Mouse (Mus musculus) frontal cortex, adult (tissue): ENCODE data around the gene D430041D05Rik.
"Not testable (repeated sequence)": the region's sequence is repeated elsewhere in the genome, so short reads cannot be mapped to it uniquely, and the experiment has no call there.

Experiments
- ATAC-seq: cut with Nextera tagmentation; 2 replicates; pipeline ENCODE4 v1.9.2; 2017; ENCODE audit warnings: mild to moderate bottlenecking, moderate library complexity, mixed read lengths; ENCODE audit not compliant: low TSS enrichment

The D430041D05Rik gene

DNA sequence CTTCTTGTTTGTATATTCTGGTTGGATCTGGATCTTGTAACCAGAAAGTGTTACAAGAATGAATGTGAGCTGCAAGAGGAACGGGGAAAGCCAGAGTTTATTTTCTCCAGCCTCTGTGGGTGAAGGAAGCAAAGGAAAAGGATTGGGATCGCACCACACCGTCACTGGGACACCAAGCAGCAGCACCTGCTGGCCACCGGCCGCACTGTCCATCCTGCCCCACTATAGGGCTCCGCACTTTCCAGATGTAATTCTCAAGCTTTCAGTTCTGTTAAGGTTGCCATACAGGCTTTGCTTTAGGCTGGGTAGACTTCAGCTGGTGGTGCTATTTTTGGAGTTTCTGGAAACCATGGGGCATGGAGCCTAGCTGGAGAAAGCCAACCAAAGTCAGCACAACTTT, 290.5 kb downstream of the D430041D05Rik start:
- ATAC-seq, result peak; percentile 10; the same call in 1 of the 2 replicates

DNA sequence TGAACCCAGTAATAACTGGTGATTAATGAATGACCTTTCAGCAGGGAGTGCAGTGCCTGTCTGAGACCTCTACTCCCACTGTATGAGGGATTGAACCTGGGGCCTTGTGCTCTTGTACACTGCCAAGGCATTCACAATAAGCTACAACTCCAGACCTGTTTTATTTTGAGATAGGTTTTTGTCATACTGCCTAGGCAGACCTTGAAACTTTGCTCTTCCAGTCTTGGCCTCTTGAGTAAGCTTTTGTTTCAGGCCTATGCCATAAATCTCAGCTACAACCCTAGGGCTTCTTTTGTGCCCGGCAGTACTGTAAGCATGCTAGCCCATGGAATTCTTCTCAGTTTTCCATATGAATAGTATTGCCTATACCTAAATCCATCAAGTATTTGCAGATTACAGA, 291.7 kb downstream of the D430041D05Rik start:
- ATAC-seq, result no peak

DNA sequence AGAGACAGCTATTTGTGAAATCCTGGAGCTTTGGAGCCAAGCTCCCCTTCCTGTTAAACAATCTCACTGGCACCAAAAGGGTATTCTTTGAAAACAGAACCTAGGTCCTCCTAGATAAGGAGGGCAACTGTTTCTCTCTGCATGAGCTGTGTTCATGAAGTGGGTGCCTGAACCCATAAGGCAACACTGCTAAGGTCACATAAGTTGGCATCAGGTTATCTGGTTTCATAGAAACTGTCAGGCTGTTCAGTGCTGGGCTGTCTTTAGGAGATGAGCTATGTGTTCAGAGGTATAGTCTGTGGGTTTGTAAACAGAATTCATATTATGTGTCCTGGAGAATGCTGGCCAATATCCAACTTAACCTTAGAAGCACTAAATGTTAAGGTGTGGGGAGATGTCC, 293.6 kb downstream of the D430041D05Rik start:
- ATAC-seq, result not testable (repeated sequence)

DNA sequence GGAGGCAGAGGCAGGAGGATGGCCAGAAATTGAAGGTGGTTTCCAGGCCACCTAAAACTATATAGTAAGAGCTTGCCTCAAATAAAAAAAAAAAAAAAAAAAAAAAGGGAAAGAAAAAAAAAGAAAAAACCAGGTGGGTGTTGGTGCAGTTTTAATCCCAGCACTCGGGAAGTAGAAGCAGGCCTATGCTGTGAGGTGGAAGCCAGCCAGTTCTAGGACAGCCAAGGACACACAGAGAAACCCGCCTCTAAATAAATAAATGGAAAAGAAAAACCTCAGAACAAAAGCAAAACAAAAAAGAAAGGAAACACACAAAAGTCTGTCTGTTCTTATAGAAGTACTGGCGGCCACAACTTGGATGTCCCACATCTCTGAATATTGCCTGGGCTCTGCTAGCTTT, 295.9 kb downstream of the D430041D05Rik start:
- no peak for ATAC-seq

DNA sequence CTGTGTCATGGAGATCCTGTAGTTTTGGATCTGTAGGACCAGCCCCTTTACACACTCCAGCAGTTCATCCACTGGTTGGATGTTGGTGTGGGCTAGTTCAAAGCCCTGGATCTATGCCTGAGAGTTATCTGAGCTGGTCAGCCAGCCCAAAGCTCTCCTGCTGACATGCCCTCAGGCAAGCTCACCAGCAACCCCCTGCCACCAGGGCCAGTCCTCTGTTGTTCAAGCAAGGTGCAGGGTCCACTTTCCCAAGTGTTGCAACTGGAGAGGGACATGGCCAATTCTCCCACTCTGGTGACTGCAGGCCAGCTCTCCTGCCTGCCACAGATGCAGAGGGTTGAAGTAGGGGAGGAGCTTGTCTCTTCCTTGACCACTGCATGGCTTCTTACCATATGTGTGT, 297.2 kb downstream of the D430041D05Rik start:
- not testable (repeated sequence) for ATAC-seq

DNA sequence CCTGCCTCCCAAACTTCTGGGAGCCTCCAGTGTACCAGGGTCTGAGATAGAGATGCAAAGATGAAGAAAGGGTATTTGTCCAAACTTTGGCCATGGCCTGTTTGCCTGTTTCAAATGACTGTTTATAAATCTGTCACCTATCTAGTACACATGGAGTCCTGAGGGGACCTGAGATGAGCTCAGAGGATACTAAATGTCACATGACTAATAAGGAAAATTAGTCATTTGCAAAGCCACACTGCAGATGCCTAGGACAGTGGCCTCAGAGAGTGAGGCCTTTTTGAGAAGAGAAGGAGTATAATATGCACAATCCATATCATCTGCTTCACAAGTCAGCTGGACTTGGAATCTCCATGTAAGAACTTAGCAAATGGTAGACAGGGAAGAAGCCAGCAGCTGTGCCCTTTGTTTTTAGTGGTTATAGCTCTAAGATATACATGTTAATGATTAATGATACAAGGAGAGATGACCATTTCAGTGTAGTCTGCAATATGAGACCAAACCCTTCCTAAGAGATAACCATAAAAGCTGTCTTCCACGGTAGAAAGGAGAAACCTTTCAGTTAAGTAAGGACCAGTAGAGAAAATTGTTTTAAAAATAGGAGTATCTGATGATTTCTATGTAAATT, 299.5 kb downstream of the D430041D05Rik start:
- ATAC-seq, result not testable (repeated sequence)

DNA sequence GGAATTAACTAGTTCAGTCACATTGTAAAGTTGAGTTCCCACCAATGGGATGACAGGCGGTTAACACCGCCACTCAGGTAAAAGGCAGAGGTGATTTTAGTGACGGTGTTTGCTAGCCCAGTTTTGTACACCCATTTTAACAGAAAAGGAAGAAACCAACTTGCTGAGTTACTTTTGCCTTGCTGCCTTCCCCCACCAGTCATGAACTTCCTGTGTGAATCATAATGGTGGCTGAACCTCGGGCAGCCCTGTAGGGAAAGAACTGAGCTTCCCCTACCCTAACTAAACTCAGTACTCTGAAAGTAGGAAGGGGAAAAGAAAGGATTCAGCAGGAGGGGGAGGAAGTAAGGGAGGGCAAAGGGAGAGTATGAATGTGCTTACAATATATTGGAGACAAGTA, 300.8 kb downstream of the D430041D05Rik start:
- no peak for ATAC-seq

DNA sequence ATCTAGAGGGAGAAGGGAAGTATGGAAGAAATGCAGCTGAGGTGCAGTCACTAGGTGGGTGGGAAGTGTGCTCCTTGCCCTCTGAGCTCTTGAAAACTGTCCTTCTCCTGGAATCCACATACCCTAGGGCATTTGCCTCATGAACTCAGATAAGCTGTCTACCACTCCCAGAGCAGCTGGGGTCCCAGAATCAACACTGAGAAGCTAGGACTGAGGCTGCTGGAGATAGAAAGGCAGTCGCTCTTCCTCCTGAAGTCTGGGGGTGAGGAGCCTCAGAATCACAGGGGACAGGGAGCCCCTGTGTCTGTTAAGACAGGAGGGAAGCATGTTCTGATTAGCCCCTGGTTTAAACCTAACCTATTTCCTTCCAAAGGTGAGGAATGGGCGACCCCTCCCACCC, 301.3 kb downstream of the D430041D05Rik start:
- no peak for ATAC-seq

DNA sequence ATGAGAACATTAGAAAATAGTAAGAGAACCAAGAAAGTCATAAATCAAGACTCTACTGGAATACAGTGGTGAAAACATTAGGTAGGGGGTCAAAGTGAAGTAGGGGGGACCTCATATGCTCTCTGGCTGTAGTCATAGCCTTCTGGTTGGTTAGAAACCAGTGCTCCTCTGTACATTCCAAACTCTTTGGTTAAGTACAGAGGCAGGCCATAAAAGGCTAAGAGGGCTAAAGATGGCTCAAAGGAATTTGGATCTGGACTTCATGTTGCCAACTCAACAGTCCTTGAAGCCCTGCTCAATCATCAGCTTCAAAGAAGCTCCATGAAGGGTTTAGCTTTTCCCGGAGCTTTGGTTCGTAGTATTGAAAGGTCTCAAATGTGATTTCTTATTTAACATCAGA, 301.8 kb downstream of the D430041D05Rik start:
- ATAC-seq, result not testable (repeated sequence)

DNA sequence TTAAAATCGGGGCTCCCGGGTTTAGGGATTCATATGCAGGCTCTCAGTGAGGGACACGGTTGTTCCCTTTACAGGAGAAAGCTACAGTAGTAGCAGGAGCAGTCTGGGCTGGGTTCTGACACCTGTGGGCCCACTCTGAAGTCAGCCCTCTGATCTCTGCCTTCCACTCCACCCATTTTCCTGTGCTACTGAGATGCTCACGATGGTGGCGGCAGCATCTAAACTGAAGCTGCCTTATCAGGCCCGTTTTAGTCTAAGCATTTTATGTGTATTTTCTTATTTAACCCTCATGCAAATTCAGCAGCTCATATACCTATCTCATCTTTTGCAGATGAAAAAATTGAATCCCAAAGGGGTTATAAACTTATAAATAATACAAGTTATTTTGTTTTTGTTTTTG, 306.0 kb downstream of the D430041D05Rik start:
- ATAC-seq, result no peak

DNA sequence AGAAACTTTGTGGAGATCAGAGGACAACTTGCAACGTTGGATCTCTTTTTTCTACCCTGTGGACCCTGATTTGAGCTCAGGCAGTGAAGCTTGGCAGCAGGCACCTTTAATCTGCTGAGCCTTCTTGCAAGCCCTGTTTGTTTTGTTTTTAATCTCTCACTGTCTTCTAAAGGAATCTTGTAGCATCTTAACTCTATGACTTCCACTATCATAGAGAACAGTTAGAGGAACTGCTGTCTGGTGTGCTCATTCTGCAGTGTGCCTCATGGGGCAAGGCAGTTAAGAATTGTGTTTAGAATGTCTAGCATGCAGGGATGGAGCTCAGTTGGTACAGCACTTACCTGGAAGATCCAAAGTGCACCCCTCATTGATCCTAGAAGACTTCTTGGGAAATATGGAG, 310.9 kb downstream of the D430041D05Rik start:
- no peak for ATAC-seq

DNA sequence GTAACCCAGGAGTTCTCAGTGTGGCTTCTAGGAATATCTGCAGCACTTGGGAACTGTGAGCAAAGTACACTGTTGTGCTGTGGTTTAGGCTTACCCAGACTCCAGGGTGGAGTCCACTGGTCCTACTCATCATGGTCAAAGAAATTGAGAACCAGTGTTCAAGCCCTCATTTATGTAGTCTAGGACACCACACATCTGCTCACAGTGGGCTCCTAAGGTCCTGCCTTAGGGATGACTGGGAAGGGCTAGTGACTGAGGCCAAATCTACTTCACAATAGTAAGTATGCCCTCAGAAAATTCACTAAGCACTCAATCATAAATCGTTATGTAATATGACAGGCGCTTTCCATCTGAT, 311.6 kb downstream of the D430041D05Rik start:
- no peak for ATAC-seq

DNA sequence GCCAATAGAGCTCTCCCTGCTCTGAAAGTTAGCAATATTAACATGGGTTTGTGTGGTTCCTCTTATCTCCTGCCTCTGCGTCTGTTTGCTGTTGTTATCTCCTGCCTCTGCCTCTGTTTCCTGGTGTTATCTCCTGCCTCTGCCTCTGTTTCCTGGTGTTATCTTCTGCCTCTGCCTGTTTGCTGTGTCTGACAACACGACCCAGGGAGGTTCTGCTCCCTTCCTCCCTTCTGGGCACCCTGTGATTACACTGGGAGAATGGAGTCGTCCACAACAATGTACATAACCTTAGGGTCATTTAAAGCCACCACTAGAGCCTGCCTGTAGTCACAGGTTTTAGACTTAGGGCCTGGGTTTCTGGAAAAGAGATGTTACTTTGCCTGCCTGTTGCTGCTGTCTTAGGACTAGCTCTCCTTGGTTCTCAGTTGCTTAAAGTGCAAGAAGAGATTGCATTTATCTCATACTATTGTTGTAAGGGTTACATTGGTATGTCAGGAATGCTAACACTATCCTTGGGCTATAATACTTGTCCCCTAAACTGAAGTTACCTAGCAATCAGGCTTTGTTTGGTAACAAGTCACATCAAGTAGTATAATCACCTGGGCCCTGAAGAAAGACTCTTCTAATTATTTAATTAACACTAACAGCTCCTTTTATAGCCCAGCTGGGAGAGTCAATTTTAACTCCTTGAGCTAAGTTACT, 312.1 kb downstream of the D430041D05Rik start:
- ATAC-seq, result no peak

DNA sequence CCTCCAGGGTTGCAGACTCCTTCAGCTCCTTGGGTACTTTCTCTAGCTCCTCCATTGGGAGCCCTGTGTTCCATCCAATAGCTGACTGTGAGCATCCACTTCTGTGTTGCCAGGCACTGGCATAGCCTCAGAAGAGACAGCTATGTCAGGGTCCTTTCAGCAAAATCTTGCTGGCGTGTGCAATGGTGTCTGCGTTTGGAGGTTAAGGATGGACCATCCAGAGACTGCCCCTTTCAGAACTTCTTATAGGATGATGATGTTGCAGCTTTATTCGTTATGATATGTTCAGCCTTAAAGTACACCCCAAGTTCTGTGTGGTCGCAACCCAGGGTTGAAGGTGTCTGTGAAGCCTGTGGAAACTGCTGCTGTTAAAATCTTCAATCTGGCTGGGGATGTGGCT, 313.4 kb downstream of the D430041D05Rik start:
- ATAC-seq, result not testable (repeated sequence)

DNA sequence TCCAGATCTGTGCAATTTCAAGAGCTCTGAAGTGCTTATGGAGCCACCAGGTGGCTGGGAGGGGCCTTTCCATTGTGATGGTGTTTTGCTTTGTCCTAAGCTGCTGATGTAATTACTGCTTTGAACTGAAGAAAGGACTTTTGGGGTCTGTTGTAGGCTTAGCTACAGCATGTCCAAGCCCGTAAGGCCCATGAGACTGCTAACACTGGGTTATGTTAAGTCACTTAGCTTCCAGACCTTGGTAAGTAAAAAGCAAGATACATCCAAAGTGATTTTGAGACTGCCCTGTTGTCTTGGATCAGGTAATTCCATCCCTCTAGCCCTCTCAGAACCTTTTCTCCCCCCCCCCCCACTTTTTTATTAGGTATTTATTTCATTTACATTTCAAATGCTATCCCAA, 314.0 kb downstream of the D430041D05Rik start:
- ATAC-seq, result not testable (repeated sequence)

DNA sequence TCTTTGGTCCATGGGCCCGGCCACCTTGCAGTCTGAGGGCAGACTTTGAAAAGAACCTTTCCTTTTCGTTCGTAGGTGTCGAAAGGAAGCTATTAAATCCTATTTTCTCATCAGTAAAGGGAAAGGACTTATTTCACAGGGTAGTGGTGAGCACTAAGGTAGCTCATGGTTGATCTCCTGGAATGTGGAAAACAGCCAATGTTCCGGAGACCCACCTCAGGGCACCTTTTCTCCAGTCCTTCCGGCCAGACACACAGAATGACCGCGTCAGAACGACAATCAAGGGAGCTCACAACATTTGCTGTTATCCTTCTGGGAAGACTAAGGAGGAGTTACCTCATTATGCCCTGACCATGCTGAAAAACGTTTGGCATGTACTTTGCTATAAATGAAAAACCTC, 314.6 kb downstream of the D430041D05Rik start:
- no peak for ATAC-seq

DNA sequence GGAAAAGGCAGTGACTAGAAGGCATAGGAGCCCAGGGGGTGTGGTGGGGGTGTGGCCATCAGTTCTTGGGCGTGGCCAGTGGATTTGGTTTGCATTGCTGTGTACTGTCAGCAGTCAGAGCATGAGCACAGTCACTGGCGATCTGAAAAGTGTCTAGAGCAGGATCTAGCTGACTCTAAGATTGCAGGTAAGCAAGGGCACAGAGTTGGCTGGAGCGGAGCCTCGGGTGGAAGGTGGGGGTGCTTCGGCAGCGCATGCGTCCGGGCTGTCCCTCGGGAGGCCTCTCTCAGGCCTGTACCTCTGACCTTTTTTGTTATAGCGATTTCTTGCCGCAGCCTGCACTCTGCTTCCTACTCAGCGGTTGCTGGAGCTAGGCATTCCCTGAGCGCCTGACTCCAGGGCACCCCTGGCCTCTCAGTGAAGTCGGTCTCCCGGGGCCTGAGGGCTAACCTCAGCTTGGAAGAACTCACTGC, 315.0 kb downstream of the D430041D05Rik start, which contains the start of gene Cd59a:
Gene Cd59a (plus strand): TSS at position 61 of the 473 bp plus-strand sequence.
- peak; percentile 91 for ATAC-seq

DNA sequence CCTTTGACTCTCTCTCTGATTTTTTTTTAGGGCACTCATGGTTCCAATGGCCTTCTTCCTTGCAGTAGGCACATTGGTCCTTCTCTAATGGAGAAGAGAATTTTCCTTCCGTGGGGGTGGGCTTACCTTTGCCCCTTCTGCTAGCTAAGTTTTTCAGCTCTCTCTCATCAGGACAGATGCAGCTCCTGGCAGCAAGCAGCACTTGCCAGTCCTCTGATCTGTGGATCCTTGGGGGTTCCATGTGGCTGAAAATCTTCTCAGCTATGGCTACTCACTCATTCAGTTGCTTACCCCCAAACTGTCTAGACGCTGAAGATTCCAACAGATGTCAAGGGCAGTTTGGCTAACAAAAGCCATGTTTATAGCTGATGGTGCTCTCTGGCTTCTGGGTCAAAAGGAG, 317.5 kb downstream of the D430041D05Rik start:
- no peak for ATAC-seq
